Mouse (Mus musculus): ENCODE measurements around the gene Pcsk2.

- TF ChIP-seq POLR2A (IDR thresholded peaks at IDR 0.05; ENCODE audit: low read depth, low read length): no peak
- no peak for TF ChIP-seq CTCF (IDR thresholded peaks at IDR 0.05; ENCODE audit: extremely low read depth, insufficient read depth, insufficient read length, insufficient replicate concordance)
These were observed 100.0 kb downstream of the Pcsk2 start for GRCm38 (mm10) chr2:143646001-143646400.
